Mouse (Mus musculus): Measurements from ENCODE around the gene Zbp1.

DNA sequence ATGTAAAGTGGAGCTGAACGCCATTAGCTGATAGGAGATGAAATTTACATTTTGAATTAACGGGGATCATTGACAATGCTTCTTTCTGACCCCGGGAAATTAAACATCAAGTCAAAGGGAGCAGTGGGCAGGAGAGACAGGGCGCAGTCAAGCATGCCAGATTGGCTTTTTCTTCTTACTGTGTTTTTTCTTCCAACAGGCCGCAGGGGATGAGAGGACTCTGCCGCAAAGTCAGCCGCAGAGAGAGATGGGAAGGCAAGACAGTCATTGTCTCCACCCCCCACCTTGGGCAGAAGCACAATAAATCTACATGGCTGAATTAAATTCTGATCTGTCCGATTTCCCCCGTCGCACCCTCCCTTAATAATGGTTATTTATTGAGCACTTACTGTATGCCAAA lies 53.4 kb downstream of the Zbp1 start:
- no peak for TF ChIP-seq CTCF (IDR thresholded peaks at IDR 0.05; ENCODE audit: borderline replicate concordance, control insufficient read depth, extremely low read depth, insufficient read depth, low read length, poor library complexity)
- TF ChIP-seq POLR2A (IDR thresholded peaks at IDR 0.05; ENCODE audit: control insufficient read depth, extremely low read depth, insufficient read depth, low read length, poor library complexity) = no peak
